Mouse (Mus musculus) left cerebral cortex, adult 11 months (tissue): ENCODE measurements at regions not wholly inside any gene's neighbourhood (a gene's known extent, or its start where the extent isn't known, plus 50 kb on each side); places are given as distances from the start of the nearest gene placed in this dataset.
A peak's percentile ranks its signal among the peaks of the same experiment; 100 is the strongest.

Experiments used
- DNase-seq: peaks from one replicate; pipeline ENCODE4 v3.0.0; 2022; ENCODE audit warnings: low spot score

- DNase-seq, result no peak
These were observed 1186.7 kb downstream of the Slitrk1 start for GRCm38 (mm10) chr14:107727234-107727633.

- DNase-seq, result no peak
These were observed 1225.6 kb downstream of the Slitrk1 start for GRCm38 (mm10) chr14:107688349-107688748.

DNA sequence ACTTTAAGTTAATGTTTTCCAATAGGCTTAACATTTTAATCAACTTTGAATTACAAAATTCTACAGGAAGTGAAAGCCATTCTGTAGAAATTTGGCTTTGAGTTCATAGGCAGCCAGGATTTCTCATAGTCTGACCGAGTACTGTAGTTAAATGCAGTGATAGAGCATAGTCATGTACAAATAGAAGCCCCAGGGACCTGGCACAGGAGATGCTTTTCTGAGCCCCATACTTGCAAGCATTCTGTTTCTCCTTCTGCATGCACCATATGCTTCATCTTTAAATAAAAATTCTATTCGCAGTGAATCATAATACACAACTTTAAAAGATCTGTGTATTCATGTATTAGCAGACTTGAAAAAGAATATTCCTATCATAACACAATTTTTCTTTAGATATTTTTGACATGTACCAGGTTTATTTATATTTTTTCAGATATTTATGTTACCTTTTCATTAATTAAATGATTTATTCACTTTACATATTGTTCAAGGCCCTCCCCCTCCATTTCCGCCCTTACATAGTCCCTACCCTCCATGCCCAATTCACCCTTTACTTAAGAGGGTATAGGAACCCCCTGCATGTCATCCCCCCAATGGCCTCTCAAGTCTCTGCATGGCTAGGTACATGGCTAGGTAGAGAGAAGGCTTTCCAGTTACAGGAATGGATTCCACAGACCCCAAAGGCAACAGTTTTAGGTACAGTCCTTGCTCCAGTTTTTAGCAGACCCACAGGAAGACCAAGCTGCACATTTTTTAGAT, 1226.5 kb downstream of the Slitrk1 start:
- peak; percentile 30 for DNase-seq

DNA sequence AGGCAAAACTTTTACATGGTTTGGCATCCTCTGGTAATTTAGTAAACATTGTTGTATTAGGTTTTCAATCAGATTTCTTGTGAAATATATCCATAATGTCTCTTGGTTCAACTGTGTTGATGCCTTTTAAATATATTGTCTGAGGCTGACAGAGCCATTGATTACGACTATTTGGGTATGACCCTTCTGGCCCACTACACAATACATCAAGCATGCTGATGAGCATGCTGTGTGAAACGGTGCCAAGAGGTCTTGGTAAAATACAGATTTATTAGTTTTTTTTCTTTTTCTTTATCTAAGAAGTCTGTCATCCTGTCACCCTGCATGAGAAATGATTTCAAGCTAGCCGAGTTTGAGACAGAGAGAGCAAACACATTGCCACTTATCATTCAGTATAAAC, 1257.4 kb downstream of the Slitrk1 start:
- no peak for DNase-seq

GRCm38 (mm10) chr14:107615466-107615865, 1298.5 kb downstream of the Slitrk1 start:
- DNase-seq, result no peak

DNA sequence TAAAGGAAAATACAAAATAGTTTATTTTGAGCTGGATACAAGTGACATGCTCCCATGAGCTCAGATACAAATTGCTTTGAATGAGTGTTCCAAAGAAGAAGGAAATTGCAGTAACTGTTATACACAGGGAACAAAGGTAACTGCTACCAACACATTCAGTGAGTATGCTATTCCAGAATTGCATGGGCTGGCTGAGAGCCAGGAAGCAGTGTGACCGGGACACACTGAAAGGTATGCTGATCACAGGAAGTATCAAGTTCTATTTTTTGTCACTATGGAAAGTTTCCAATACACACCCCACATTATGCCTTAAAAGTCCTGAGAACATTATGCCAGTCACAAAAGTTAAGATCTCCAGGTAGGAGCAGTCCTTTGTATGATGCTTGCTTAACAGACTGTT, 1299.6 kb downstream of the Slitrk1 start:
- no peak for DNase-seq

- DNase-seq, result no peak
These were observed 1310.8 kb downstream of the Slitrk1 start for GRCm38 (mm10) chr14:107603198-107603597.

DNA sequence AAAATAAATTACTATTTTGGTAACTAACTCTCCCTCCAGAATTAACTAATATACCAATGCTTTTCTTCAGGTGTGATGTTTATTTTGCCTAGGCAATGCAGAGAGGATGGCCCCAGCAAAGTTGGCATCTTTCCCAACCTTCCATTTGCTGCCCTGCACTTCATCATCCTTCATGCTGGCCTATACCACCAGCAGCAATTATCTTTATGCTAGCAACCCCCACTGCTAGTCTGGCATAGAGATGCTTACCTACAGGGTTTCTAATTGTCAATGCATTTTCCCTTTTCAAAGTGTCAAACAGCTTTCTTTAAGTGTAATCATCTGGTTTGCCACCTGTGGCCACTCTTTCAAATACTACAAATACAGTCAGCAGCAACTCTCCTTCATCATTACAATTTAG, 1327.2 kb downstream of the Slitrk1 start:
- DNase-seq, result no peak

GRCm38 (mm10) chr14:107584252-107584651, 1329.7 kb downstream of the Slitrk1 start:
- no peak for DNase-seq

DNA sequence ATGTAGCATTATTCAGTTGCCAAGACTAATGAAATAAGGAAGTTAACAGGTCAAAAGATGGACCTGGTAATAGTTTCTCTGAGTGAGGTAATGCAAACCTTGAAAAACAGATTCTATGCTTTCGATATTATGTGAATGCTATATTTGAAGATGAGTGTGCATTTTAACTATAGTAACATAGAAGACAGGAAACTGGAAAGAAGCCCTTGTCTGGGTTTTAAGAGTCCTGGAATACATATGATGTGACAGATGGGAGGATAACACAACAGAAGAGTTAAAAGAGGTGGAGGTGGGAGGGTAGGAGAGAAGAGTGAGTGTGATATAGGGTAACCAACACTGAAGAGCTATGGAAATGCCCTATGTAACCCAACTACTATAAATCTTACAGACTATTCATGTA, 1343.3 kb downstream of the Slitrk1 start:
- DNase-seq, result peak; percentile 1

- DNase-seq, result no peak
These were observed 1345.5 kb downstream of the Slitrk1 start for GRCm38 (mm10) chr14:107568496-107568895.
